Mouse (Mus musculus) kidney, adult 11 months (tissue): ENCODE measurements at regions not wholly inside any gene's neighbourhood (a gene's known extent, or its start where the extent isn't known, plus 50 kb on each side); places are given as distances from the start of the nearest gene placed in this dataset.
A peak's percentile ranks its signal among the peaks of the same experiment; 100 is the strongest.

Experiments
- DNase-seq: peaks from one replicate; pipeline ENCODE4 v3.0.0; 2022

DNA sequence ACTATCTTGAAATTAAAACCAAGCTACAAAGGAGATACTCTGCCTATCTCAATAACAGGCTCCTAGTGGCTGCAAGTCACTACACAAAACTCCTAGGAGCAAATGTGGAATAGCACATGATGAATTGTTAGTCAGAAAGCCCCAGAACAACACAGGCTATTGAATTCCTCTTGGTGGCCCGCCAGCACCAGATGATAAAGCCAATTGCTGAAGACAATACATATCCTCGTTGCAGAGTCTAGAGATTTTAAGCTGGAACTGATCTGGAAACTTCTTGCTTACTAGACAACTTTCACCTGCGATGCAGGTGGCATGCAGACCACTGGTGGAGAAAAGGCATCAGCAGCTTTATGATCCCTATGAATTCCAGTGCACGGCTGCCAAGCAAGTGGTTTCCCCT is 126.5 kb upstream of the Eya4 start:
- no peak for DNase-seq

DNA sequence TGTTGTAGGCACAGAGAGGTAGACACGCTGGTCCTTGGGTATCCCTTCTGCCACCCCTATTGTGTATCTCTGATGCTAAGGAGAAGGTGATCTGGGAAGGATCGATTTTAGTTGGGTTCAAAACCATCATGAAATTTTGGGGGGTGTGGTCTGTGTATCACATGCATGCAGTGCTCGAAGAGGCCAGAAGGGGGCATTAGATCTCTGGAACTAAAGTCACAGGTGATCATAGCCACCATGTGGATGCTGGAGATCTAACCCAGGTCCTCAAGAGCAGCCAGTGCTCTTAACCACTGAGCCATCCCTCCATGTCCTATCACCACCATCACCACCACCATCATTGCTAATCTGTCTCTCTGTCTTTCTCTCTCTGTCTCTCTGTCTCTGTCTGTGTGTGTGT is 100.4 kb upstream of the Eya4 start:
- DNase-seq, result no peak

DNA sequence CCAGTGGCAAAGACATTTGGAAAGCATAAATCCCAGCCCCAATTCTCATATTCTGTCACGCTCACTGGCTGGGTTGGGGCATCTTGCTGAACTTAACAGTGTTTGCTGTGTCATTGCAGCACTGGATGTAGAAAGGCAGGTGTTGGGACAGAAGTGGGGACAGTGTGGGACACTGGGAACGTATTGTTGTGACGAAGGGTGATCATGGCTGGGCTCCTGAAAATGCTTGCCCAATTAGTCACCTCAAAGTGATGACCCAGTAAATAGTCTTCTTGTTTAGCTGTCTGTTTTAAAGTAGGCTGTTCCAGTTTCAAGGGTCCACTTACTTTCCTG is 100.0 kb upstream of the Eya4 start:
- DNase-seq, result no peak

DNA sequence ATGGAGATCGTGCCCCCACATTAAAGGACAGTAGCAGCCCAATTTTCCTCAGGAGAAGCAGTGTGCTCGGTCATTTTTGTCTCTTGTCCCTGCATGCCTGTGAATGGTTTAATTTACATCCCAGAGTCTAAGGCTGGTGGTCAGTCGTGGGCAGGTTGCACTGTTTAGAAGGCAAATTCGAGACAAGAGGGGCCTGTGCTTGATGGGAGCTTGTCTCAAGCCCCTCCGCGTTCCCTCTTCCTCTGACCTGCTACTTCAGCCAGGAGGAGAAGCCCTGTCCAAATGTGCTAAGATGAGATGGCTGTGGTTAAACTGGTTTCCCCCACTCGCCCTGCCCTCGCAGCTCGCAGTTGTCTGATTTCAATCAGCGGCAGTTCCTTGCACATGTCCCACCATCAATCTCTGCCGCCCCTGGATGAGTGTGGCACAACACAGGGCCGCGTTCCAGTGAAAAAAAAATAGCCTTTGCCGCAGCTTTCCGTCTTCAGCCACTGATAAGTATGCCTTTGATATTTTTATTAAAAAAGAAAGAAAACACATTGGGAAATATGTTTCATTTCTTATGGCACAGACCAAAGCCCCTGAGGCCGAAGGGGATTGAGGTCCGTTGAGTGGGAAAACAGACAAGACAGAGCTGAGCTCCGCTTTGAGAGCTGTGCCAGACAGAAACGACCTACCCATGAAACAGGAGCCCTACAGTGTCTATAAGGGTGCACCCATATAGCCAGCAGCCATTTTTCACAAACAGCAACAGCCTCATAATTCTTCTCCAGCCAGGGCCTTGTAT is 99.5 kb upstream of the Eya4 start:
- no peak for DNase-seq

DNA sequence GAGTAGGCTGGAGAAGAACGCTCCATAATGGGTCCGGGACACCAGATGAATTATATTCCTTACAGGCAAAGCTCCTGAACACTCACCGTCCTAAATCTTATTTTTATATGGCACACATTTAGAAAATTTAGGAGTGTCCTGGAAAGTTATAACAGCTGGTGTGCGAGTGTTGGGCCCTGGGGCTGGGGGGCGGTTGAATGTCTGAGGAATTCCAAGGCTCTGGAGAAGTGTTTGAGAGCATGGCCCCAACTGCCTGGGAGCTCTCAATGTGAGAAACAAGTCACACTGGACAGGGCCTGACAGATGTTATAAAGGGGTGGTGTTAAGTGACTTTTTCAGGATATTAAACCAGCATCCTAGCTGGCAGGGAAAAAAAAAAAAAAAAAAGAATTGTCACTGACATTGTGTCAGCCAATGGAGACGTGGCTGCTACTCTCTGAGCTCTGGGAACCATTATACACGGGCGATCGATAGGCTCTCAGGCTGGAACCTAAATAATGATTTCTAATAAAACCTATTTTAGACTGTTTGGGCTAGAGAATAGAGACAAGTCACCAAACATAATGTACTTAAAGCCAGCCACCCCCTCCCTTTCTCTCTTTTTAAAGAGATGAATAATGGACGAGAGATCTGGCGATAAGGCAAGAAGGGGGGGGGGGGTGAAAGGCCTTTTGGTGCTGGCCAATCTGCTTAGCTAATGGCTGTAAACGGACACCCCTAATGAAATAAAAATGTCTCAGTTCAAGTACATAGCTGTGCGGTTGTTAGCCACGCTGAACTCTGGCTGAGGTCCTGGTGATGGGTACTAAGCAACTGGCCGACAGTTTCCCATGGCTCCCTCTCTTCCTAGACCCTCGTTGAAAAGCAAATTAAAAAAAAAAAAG is 98.6 kb upstream of the Eya4 start:
- no peak for DNase-seq

DNA sequence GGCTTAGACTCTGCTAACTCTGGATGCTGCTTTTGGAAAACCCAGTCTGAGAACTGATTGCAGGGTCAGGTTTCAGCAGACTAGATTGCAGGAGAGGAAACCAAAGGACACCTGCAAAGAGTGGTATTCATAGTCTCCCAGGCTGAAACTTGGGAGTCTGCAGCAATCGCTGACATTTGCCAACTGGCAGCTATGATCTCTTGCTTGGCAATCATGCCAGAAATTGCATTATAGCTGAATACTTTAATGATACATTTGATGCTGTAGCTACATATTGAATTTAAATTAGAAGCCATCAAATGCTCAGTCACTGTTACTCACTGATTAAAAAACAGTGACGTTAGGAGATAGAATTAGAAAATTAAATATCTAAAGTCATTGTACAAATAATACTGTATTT is 79.8 kb upstream of the Eya4 start:
- DNase-seq, result no peak

DNA sequence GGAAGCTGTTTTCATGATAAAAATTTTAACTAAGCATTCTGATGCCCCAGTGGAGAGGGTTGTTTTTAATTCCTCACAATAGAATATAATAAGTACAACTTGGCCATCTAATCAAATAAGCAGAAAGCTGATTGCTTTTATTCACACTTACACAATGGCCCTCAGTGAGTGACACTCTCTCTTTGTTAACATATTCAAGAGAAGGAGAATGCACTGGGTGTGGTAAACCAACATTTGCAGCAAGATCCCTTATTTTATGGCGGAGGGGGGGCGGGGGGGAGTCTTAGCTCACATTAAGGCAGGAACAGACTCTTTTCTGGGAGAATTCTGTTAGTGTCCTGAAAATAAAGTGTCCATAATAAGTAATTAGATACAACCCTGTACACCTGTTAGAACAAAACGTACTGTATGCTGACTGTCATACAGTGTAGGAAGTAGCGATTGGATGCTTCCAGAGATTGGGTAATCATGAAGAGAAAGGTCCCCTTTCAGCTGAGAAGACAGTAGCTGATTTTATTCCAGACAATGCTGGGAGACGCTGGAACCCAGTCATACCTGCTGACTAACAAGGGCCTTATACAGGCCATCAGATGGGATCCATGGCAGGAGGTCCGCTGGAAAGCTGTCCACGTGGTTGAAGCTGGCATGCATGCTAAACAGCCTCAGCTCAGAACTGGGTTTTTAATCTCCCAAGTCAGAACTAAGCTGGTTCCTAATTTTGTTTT is 63.4 kb upstream of the Eya4 start:
- no peak for DNase-seq

DNA sequence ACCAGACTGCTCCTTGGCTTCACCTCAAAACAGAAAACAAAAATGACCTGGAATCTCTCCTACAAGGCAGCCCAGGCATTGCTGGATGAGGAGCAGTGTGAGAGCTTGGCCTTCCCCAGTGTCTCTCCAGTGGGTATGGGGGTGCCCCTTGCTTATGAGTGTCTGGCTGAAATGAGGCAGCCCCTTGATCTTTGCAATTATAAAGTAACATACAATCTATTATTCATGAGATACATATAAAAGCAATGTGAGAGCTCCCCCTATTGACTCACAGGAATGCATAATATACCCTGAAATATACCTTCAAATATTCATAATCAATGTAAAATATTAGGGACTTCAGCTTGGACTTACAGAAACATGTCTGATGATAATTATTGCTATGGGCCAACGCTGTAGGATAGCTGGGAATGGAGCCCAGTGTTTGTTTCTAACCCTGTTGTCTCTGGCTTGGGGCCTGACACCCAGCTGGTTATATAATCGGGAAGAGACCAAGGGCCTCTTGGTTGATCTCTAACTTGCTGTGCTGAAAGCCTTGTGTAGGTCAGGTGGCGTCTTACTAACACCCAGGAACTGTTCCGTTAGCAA is 52.9 kb upstream of the Eya4 start:
- DNase-seq, result peak; percentile 48
